Mouse (Mus musculus) myocyte (in vitro differentiated cells): ENCODE results near the gene Twnk. TPM values are rescaled to one million over a fixed set of nuclear protein-coding genes. Genes with fewer than 3 reads are reported as not detected.
"Not testable (repeated sequence)": the region's sequence is repeated elsewhere in the genome, so short reads cannot be mapped to it uniquely, and the experiment has no call there.

ENCODE experiments used
- H3K27me3 ChIP-seq: one replicate; pipeline ENCODE4 v1.6.1; 2011; ENCODE audit not compliant: control insufficient read depth, insufficient read depth, insufficient read length
- H3K36me3 ChIP-seq: one replicate; pipeline ENCODE4 v1.6.1; 2011; ENCODE audit not compliant: control insufficient read depth, insufficient read depth
- H3K4me2 ChIP-seq: one replicate; pipeline ENCODE4 v1.6.1; 2011; ENCODE audit warnings: low read depth, control low read depth
- H3K4me3 ChIP-seq: one replicate; pipeline ENCODE4 v1.5.1; 2011; ENCODE audit warnings: mild to moderate bottlenecking, control low read depth, moderate library complexity
- H3K79me2 ChIP-seq: one replicate; pipeline ENCODE4 v1.6.1; 2011; ENCODE audit not compliant: control insufficient read depth, insufficient read depth
- H3ac ChIP-seq: one replicate; pipeline ENCODE4 v1.6.1; 2011; ENCODE audit not compliant: control insufficient read depth, insufficient read length
- CEBPB ChIP-seq: IDR thresholded peaks from 2 replicates; pipeline ENCODE4 v1.6.1; 2011; ENCODE audit warnings: mild to moderate bottlenecking, moderate library complexity; ENCODE audit not compliant: poor library complexity, insufficient read depth, severe bottlenecking
- MAX ChIP-seq: IDR thresholded peaks from one replicate; pipeline ENCODE4 v1.6.1; 2011; ENCODE audit warnings: low read depth, mild to moderate bottlenecking, control low read depth
- MYOD1 ChIP-seq, 3 experiments: IDR thresholded peaks; one replicate each; pipeline ENCODE4 v1.6.1; 2011; ENCODE audit warnings: control low read depth in 2 of 3, low read depth in 2 of 3, mild to moderate bottlenecking in 2 of 3, moderate library complexity in 1 of 3; ENCODE audit not compliant: insufficient read length in 2 of 3, control insufficient read depth in 1 of 3
- MYOG ChIP-seq, 3 experiments: IDR thresholded peaks; one replicate each; pipeline ENCODE4 v1.6.1; 2011; ENCODE audit warnings: control low read depth in 2 of 3, low read depth in 2 of 3, mild to moderate bottlenecking in 2 of 3; ENCODE audit not compliant: insufficient read length in 2 of 3, control insufficient read depth in 1 of 3, insufficient read depth in 1 of 3
- POLR2A ChIP-seq: IDR thresholded peaks from one replicate; pipeline ENCODE4 v1.6.1; 2011; ENCODE audit warnings: low read depth, mild to moderate bottlenecking, control low read depth, moderate library complexity; ENCODE audit not compliant: insufficient read length
- POLR2AphosphoS2 ChIP-seq: IDR thresholded peaks from one replicate; pipeline ENCODE4 v1.6.1; 2011; ENCODE audit warnings: low read depth, control low read depth; ENCODE audit not compliant: insufficient read length
- REST ChIP-seq: IDR thresholded peaks from one replicate; pipeline ENCODE4 v1.6.1; 2011; ENCODE audit warnings: mild to moderate bottlenecking, control low read depth, moderate library complexity; ENCODE audit not compliant: insufficient read depth, insufficient read length
- SRF ChIP-seq: IDR thresholded peaks from one replicate; pipeline ENCODE4 v1.6.1; 2011; ENCODE audit warnings: low read depth; ENCODE audit not compliant: control insufficient read depth, insufficient read length
- TCF12 ChIP-seq: IDR thresholded peaks from one replicate; pipeline ENCODE4 v1.6.1; 2011; ENCODE audit warnings: mild to moderate bottlenecking, control low read depth; ENCODE audit not compliant: poor library complexity, insufficient read depth, severe bottlenecking
- TCF3 ChIP-seq: IDR thresholded peaks from one replicate; pipeline ENCODE4 v1.6.1; 2011; ENCODE audit warnings: low read depth, control low read depth; ENCODE audit not compliant: insufficient read length
- USF1 ChIP-seq: IDR thresholded peaks from one replicate; pipeline ENCODE4 v1.6.1; 2011; ENCODE audit warnings: low read depth, mild to moderate bottlenecking, control low read depth, moderate library complexity
- polyA plus RNA-seq: library from polyadenylated mRNA; unstranded; fragments of >200 nt; fragmentation: generic; extraction: Trizol; gene quantifications from one replicate; pipeline ENCODE4 v1.2.1, GENCODE M21; 2012; ENCODE audit warnings: missing spikeins

Twnk gene
- polyA plus RNA-seq, 1 experiment: 13.5 TPM

DNA sequence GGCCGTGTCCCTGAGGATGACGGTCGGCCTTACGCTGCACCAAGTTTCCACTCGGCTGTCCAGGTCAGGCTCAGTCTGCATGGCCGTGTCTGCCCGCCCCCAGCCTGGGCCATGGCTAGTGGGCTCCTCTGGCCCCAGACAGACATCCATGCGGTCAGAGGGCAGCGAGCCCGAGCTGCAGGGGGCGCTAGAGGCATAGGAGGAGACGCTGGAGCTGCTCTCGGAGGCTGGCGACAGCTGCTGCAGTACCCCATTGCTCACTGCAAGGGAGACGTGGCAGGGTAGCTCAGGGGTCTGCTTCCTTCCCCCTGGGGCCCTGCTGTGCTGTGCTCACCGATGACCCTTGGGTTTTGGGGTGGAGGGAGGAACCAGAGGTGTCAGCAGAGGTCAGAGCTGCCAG lies 31.4 kb downstream of the Twnk start:
- Histone ChIP-seq H3K27me3 (no peaks in the 10 kb centered on the region), H3K4me3 (no peak overlapping the region), H3K79me2 (no peaks in the 10 kb centered on the region), H3K36me3 (no peaks in the 10 kb centered on the region), H3ac (no peak overlapping the region), H3K4me2 (no peak overlapping the region)
- TF ChIP-seq USF1 (no peak), MYOG (IDR thresholded peaks at IDR 0.05; ENCODE audit: control insufficient read depth in 1 of 3, insufficient read depth in 1 of 3, insufficient read length in 2 of 3, low read depth in 2 of 3) (peak; percentile 19 to 81 (median 79)), TCF3 (no peak), POLR2A (no peak), TCF12 (no peak), POLR2AphosphoS2 (peak; percentile 21), REST (no peak), MYOD1 (IDR thresholded peaks at IDR 0.05; ENCODE audit: control insufficient read depth in 1 of 3, insufficient read length in 2 of 3, low read depth in 2 of 3) (peak in 2 of 3 experiments; percentile 70 to 81)

- not testable (repeated sequence) for H3K4me3 ChIP-seq, H3K79me2 ChIP-seq, H3K36me3 ChIP-seq, H3ac ChIP-seq, H3K27me3 ChIP-seq
- TF ChIP-seq CEBPB: 0 out of 2 replicates have a peak, but pooled peaks have one; percentile 51
- H3K4me2 ChIP-seq: peak overlapping the region; percentile 8
Measured at GRCm38 (mm10) chr19:45038198-45038597, 32.7 kb downstream of the Twnk start.

DNA sequence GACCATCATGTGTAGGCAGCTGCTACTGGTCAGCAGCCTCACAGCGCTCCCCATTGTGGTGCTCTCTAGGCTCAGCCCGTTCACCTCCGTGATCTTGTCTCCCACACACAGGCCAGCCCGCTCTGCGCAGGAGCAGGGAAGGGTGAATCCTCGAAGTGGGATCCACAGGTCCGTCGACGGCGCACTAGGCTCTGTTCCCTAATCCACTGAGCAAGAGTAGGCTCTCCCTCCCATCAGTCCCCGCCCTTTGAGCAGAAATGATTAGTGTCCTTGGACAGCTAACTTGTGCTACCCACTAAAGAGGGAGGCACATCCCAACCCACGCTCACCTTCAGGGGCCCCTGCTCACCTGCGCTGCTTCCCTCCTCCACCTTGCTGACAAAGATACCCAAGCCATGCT lies 34.8 kb downstream of the Twnk start:
- Histone ChIP-seq H3K27me3 (no peaks in the 10 kb centered on the region), H3K36me3 (no peaks in the 10 kb centered on the region), H3K79me2 (no peaks in the 10 kb centered on the region), H3K4me2 (no peak overlapping the region), H3ac (no peak overlapping the region), H3K4me3 (no peak overlapping the region)
- TF ChIP-seq TCF3: no peak
- TF ChIP-seq SRF: no peak
- TF ChIP-seq USF1: no peak
- TF ChIP-seq POLR2A: no peak
- TF ChIP-seq REST: no peak
- TF ChIP-seq CEBPB: no peak
- peak in 2 of 3 experiments; percentile 21 to 38 for TF ChIP-seq MYOG (IDR thresholded peaks at IDR 0.05; ENCODE audit: control insufficient read depth in 1 of 3, insufficient read depth in 1 of 3, insufficient read length in 2 of 3, low read depth in 2 of 3)
- TF ChIP-seq MAX: no peak
- TF ChIP-seq TCF12: no peak
- TF ChIP-seq POLR2AphosphoS2: no peak
- peak in 1 of 3 experiments; percentile 11 for TF ChIP-seq MYOD1 (IDR thresholded peaks at IDR 0.05; ENCODE audit: control insufficient read depth in 1 of 3, insufficient read length in 2 of 3, low read depth in 2 of 3)

DNA sequence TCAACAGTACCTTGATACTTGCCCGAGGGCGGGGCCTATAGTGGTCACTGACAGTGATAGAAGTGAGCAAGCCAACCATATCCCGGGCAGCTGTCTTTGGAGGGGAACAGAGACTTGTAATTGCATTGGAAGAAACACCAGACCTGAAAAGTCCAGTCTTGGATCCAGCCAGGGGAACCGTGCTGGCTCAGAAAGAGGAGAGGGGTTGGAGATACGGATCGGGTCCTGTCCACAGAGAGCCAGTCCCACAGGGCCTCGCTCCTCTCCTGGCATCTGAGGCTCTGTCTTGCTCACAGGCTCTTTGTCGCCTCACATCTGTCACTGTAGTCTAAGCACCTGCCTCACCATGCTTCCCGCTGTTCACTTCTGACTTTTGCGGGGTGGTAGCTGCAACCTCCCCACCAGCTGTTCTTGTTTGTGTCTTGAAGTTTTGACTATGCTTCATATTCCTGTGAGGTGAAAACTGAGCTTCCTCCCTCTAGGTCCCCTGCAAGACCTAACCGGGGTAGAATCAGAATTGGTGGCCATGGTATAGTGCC lies 39.0 kb downstream of the Twnk start:
- Histone ChIP-seq H3ac (no peak overlapping the region), H3K36me3 (peaks cover 6% of the 10 kb centered on the region), H3K4me2 (peak overlapping the region; percentile 90), H3K4me3 (peak overlapping the region; percentile 59), H3K79me2 (peaks cover 11% of the 10 kb centered on the region), H3K27me3 (no peaks in the 10 kb centered on the region)
- TF ChIP-seq MYOG (IDR thresholded peaks at IDR 0.05; ENCODE audit: control insufficient read depth in 1 of 3, insufficient read depth in 1 of 3, insufficient read length in 2 of 3, low read depth in 2 of 3) (peak in 1 of 3 experiments; percentile 63), POLR2A (no peak), REST (no peak), MYOD1 (IDR thresholded peaks at IDR 0.05; ENCODE audit: control insufficient read depth in 1 of 3, insufficient read length in 2 of 3, low read depth in 2 of 3) (peak; percentile 21 to 39 (median 34))

DNA sequence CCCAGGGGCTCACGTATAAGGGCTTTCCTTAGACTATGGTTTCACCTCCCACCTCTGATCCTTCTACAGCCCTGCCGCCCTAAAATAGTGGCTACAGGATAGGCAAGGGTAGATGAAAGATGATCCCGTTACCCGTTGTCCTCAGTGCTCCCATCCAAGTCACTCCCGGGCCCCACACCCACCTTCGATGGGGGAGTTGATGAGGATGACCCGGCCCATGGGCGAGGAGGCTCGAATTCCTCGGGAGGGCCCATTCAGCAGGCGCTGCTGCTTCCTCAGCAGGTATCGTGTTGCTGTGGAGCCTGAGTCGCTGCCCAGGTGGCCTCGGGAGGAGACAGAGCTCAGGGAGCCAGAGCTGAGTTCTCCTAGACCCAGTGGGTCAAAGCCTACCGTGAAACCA lies 39.8 kb downstream of the Twnk start:
- Histone ChIP-seq H3K4me3 (peak overlapping the region; percentile 59), H3K27me3 (no peaks in the 10 kb centered on the region), H3K4me2 (peak overlapping the region; percentile 90), H3K79me2 (peaks cover 19% of the 10 kb centered on the region), H3K36me3 (peaks cover 14% of the 10 kb centered on the region), H3ac (no peak overlapping the region)
- TF ChIP-seq POLR2A (no peak), MYOG (IDR thresholded peaks at IDR 0.05; ENCODE audit: control insufficient read depth in 1 of 3, insufficient read depth in 1 of 3, insufficient read length in 2 of 3, low read depth in 2 of 3) (peak in 1 of 3 experiments; percentile 32)

DNA sequence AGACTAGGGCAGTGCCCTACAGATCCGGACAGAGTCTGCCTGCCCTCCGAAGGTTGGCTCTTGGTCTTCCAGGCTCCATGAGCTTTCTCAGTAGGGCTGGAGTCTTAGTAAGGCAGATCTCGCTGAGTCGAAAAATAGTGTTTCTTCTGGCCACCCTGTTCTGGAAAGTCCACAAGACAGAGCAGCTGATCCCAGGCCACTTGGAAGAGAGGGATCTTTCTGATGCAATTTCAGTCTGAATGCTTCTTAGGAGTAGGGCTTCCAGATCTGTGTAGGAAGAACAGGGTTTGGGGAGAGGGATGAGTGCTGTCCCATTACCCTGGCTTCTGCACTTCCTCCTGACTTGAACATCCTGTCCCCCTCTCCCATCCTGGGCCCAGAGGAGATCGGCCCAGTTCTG lies 40.2 kb downstream of the Twnk start, which contains the start of gene Pdzd7:
TSS of gene Pdzd7 (minus strand) at position 67 of the 400 bp plus-strand sequence.
- peaks cover 15% of the 10 kb centered on the region for H3K36me3 ChIP-seq
- peaks cover 22% of the 10 kb centered on the region for H3K79me2 ChIP-seq
- no peaks in the 10 kb centered on the region for H3K27me3 ChIP-seq
- H3K4me3 ChIP-seq: peak within 1 kb of the TSS; percentile 59
- no peak within 1 kb of the TSS for H3ac ChIP-seq
- peak within 1 kb of the TSS; percentile 90 for H3K4me2 ChIP-seq
- TF ChIP-seq TCF3 (no peak), CEBPB (0 out of 2 replicates have a peak, but pooled peaks have one; percentile 15), TCF12 (no peak), REST (no peak), POLR2AphosphoS2 (peak; percentile 22)
